Mouse (Mus musculus) adrenal gland, postnatal 36 days (tissue): ENCODE measurements around the gene Zbtb21. TPM values are rescaled to one million over a fixed set of nuclear protein-coding genes. Genes with fewer than 3 reads are reported as not detected.

ENCODE experiments used
- total RNA-seq, 2 experiments: library from RNA; stranded (reverse); gene quantifications; 2 replicates each; pipeline ENCODE4 v1.2.3; 2021

Zbtb21 gene
- total RNA-seq, 2 experiments from 2014 or later = 38.1 to 52.1 TPM

Other genes starting within 250 kb of the Zbtb21 start
- gene Ripk4, start 198.8 kb downstream of the Zbtb21 start, total RNA-seq = under 1 TPM; 0.16 to 0.63 TPM
- gene Prdm15, start 110.8 kb downstream of the Zbtb21 start, total RNA-seq = 10 to 100 TPM; 10.1 to 11.8 TPM
- gene C2cd2, start within 50 bp of the Zbtb21 start, total RNA-seq = 10 to 100 TPM; 26.5 to 35.1 TPM
- 10 to 100 TPM; 37.7 to 40.7 TPM for gene B230307C23Rik, start 34.7 kb upstream of the Zbtb21 start, total RNA-seq
- gene A630089N07Rik, start 119.8 kb upstream of the Zbtb21 start, total RNA-seq = 1 to 10 TPM; 7.2 to 9.4 TPM